Mouse (Mus musculus): ENCODE measurements at regions not wholly inside any gene's neighbourhood (a gene's known extent, or its start where the extent isn't known, plus 50 kb on each side); places are given as distances from the start of the nearest gene placed in this dataset.

DNA sequence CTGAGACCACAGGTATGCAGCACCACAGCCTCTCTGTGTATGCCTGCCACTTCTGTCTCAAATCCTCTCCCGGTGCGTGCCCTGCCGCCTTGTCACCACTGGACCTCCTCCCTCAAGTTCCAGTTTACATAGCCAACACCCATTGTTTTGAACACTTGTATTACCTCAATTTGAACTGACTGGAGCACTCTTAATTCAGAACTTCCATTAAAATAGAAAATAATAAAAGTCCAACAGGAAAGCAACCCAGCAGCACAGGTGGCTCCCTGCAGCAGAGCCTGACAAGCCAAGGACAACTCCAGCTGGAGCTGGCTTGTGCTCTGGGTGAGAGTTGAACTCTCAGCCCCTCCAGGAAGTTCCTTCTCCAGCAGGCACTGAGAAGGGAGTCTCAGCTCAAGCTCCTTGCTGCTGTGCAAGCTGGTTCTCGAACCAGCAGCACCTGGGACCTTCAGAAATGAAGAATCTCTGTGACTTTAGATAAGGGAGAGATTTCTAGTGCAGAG is 120.5 kb downstream of the Chic2 start:
- TF ChIP-seq POLR2A (IDR thresholded peaks at IDR 0.05; ENCODE audit: borderline replicate concordance, insufficient read depth, low read length) (no peak), CTCF (IDR thresholded peaks at IDR 0.05; ENCODE audit: borderline replicate concordance, insufficient read depth, low read depth, low read length) (no peak)

Measured in cerebellum, adult 2 months (tissue).